Mouse (Mus musculus) embryonic facial prominence, embryonic 12.5 days (tissue): ENCODE results near the gene Il12rb1. TPM values are rescaled to one million over a fixed set of nuclear protein-coding genes. Genes with fewer than 3 reads are reported as not detected.
"Not testable (repeated sequence)": the region's sequence is repeated elsewhere in the genome, so short reads cannot be mapped to it uniquely, and the experiment has no call there.

Experiments
- ATAC-seq: fragments of 200-750 bp; cut with Nextera tagmentation; 2 replicates; pipeline ENCODE4 v1.8.0; 2017; ENCODE audit not compliant: insufficient number of reproducible peaks, insufficient read depth, low FRiP score, low TSS enrichment
- H3K27ac ChIP-seq: fragments of 300-500 bp; sonication (generic); 2 replicates; pipeline ENCODE4 v1.5.1; 2016; ENCODE audit warnings: mild to moderate bottlenecking
- H3K27me3 ChIP-seq: fragments of 300-500 bp; sonication (generic); 2 replicates; pipeline ENCODE4 v1.6.1; 2016; ENCODE audit warnings: mild to moderate bottlenecking, moderate library complexity
- H3K36me3 ChIP-seq: fragments of 300-500 bp; sonication (generic); 2 replicates; pipeline ENCODE4 v1.6.1; 2016; ENCODE audit warnings: mild to moderate bottlenecking
- H3K4me1 ChIP-seq: fragments of 300-500 bp; sonication (generic); 2 replicates; pipeline ENCODE4 v1.6.1; 2016
- H3K4me2 ChIP-seq: fragments of 300-500 bp; sonication (generic); replicated peaks from 2 replicates; pipeline ENCODE4 v1.6.1; 2016; ENCODE audit warnings: mild to moderate bottlenecking, moderate library complexity
- H3K4me3 ChIP-seq: fragments of 300-500 bp; sonication (generic); 2 replicates; pipeline ENCODE4 v1.5.1; 2016; ENCODE audit warnings: mild to moderate bottlenecking
- H3K9ac ChIP-seq: fragments of 300-500 bp; sonication (generic); 2 replicates; pipeline ENCODE4 v1.6.1; 2016; ENCODE audit warnings: mild to moderate bottlenecking, moderate library complexity
- H3K9me3 ChIP-seq: fragments of 300-500 bp; sonication (generic); 2 replicates; pipeline ENCODE4 v1.6.1; 2016; ENCODE audit warnings: mild to moderate bottlenecking, moderate library complexity
- WGBS: fragments of 180-500 bp; shearing (Covaris S2); methylation state at CpG from one replicate; pipeline ENCODE4 v1.1.7; 2016; 5-methylcytosine and 5-hydroxymethylcytosine counted together
- polyA plus RNA-seq: library from polyadenylated mRNA; unstranded; fragments of >200 nt; fragmentation: Nextera tagmentation; extraction: Ambion mirVana; gene quantifications from 2 replicates; pipeline ENCODE4 v1.2.1, GENCODE M21; 2016

The Il12rb1 gene
- polyA plus RNA-seq, 1 experiment from 2014 or later = not detected

- Histone ChIP-seq H3K4me1 (peaks cover 9% of the 10 kb centered on the region; the same call in 1 of the 2 replicates), H3K9ac (peak overlapping the region; percentile 15), H3K27me3 (peaks cover 57% of the 10 kb centered on the region), H3K36me3 (no peaks in the 10 kb centered on the region), H3K4me2 (peak overlapping the region; percentile 40), H3K4me3 (peak overlapping the region; percentile 18), H3K27ac (no peak overlapping the region), H3K9me3 (peaks cover 14% of the 10 kb centered on the region; the same call in 1 of the 2 replicates)
- ATAC-seq = no peak
- 7% methylated on average over 30 of the region's 30 CpGs for WGBS
These were observed 8.4 kb downstream of the Il12rb1 start for GRCm38 (mm10) chr8:70816679-70817078.

- Histone ChIP-seq H3K4me1 (peaks cover 9% of the 10 kb centered on the region; the same call in 1 of the 2 replicates), H3K27ac (no peak overlapping the region), H3K4me2 (peak overlapping the region; percentile 30), H3K4me3 (no peak overlapping the region), H3K9ac (no peak overlapping the region), H3K9me3 (peaks cover 14% of the 10 kb centered on the region; the same call in 1 of the 2 replicates), H3K36me3 (no peaks in the 10 kb centered on the region), H3K27me3 (peaks cover 46% of the 10 kb centered on the region)
- peak; percentile 63; the same call in 1 of the 2 replicates for ATAC-seq
- WGBS = 4% methylated on average over 31 of the region's 31 CpGs
These were observed 12.1 kb downstream of the Il12rb1 start for GRCm38 (mm10) chr8:70820101-70820935.

GRCm38 (mm10) chr8:70821399-70821962 is 13.2 kb downstream of the Il12rb1 start:
- H3K27ac ChIP-seq = no peak overlapping the region
- no peak overlapping the region for H3K9ac ChIP-seq
- no peak overlapping the region for H3K4me3 ChIP-seq
- peaks cover 14% of the 10 kb centered on the region; the same call in 1 of the 2 replicates for H3K9me3 ChIP-seq
- ATAC-seq = no peak
- H3K4me2 ChIP-seq = no peak overlapping the region
- H3K27me3 ChIP-seq = peaks cover 37% of the 10 kb centered on the region
- H3K36me3 ChIP-seq = no peaks in the 10 kb centered on the region
- 17% methylated on average over 30 of the region's 30 CpGs for WGBS
- peaks cover 9% of the 10 kb centered on the region; the same call in 1 of the 2 replicates for H3K4me1 ChIP-seq

GRCm38 (mm10) chr8:70821992-70822391 is 13.7 kb downstream of the Il12rb1 start:
- peaks cover 32% of the 10 kb centered on the region for H3K27me3 ChIP-seq
- no peak overlapping the region for H3K27ac ChIP-seq
- no peaks in the 10 kb centered on the region for H3K36me3 ChIP-seq
- peaks cover 17% of the 10 kb centered on the region for H3K9me3 ChIP-seq
- no peak overlapping the region for H3K9ac ChIP-seq
- no peak overlapping the region for H3K4me3 ChIP-seq
- peaks cover 3% of the 10 kb centered on the region; the same call in 1 of the 2 replicates for H3K4me1 ChIP-seq
- no peak for ATAC-seq
- H3K4me2 ChIP-seq = no peak overlapping the region
- WGBS = 44% methylated on average over 11 of the region's 11 CpGs

GRCm38 (mm10) chr8:70822594-70822993 is 14.3 kb downstream of the Il12rb1 start:
- H3K4me1 ChIP-seq, H3K9ac ChIP-seq, H3K27ac ChIP-seq, H3K36me3 ChIP-seq, H3K4me2 ChIP-seq, H3K4me3 ChIP-seq, ATAC-seq: not testable (repeated sequence)
- peaks cover 26% of the 10 kb centered on the region for H3K27me3 ChIP-seq
- 85% methylated on average over 3 of the region's 3 CpGs for WGBS
- peaks cover 18% of the 10 kb centered on the region for H3K9me3 ChIP-seq

GRCm38 (mm10) chr8:70823802-70824201 is 15.6 kb downstream of the Il12rb1 start:
- Histone ChIP-seq H3K4me1 (0 out of 2 replicates have a peak, but pooled peaks cover 2% of the 10 kb centered on the region), H3K4me3 (no peak overlapping the region), H3K4me2 (no peak overlapping the region), H3K27me3 (peaks cover 23% of the 10 kb centered on the region; the same call in 1 of the 2 replicates), H3K9ac (no peak overlapping the region), H3K27ac (no peak overlapping the region), H3K36me3 (no peaks in the 10 kb centered on the region), H3K9me3 (peaks cover 13% of the 10 kb centered on the region)
- 79% methylated on average over 7 of the region's 7 CpGs for WGBS
- no peak for ATAC-seq

GRCm38 (mm10) chr8:70825816-70826215 is 17.6 kb downstream of the Il12rb1 start:
- Histone ChIP-seq H3K27ac (no peak overlapping the region), H3K27me3 (peaks cover 3% of the 10 kb centered on the region; the same call in 1 of the 2 replicates), H3K36me3 (no peaks in the 10 kb centered on the region), H3K9ac (no peak overlapping the region), H3K4me3 (no peak overlapping the region), H3K9me3 (peaks cover 4% of the 10 kb centered on the region; the same call in 1 of the 2 replicates), H3K4me2 (no peak overlapping the region), H3K4me1 (no peaks in the 10 kb centered on the region)
- no peak for ATAC-seq
- WGBS = 77% methylated on average over 8 of the region's 8 CpGs

- WGBS = 94% methylated on average over 2 of the region's 2 CpGs
- no peaks in the 10 kb centered on the region for H3K36me3 ChIP-seq
- ATAC-seq = no peak
- H3K27ac ChIP-seq = no peak overlapping the region
- H3K4me2 ChIP-seq = no peak overlapping the region
- H3K4me1 ChIP-seq = no peaks in the 10 kb centered on the region
- no peak overlapping the region for H3K9ac ChIP-seq
- no peak overlapping the region for H3K4me3 ChIP-seq
- no peaks in the 10 kb centered on the region for H3K27me3 ChIP-seq
- peaks cover 4% of the 10 kb centered on the region; the same call in 1 of the 2 replicates for H3K9me3 ChIP-seq
These were observed 18.8 kb downstream of the Il12rb1 start for GRCm38 (mm10) chr8:70827010-70827409.

- no peaks in the 10 kb centered on the region for H3K36me3 ChIP-seq
- peaks cover 4% of the 10 kb centered on the region; the same call in 1 of the 2 replicates for H3K9me3 ChIP-seq
- H3K27ac ChIP-seq = no peak overlapping the region
- no peak for ATAC-seq
- no peak overlapping the region for H3K9ac ChIP-seq
- 0 out of 2 replicates have a peak, but pooled peaks cover 2% of the 10 kb centered on the region for H3K4me1 ChIP-seq
- WGBS = 88% methylated on average over 1 of the region's 1 CpGs
- no peaks in the 10 kb centered on the region for H3K27me3 ChIP-seq
- no peak overlapping the region for H3K4me3 ChIP-seq
- H3K4me2 ChIP-seq = no peak overlapping the region
These were observed 19.5 kb downstream of the Il12rb1 start for GRCm38 (mm10) chr8:70827796-70828195.

- Histone ChIP-seq H3K36me3 (no peaks in the 10 kb centered on the region), H3K9me3 (peaks cover 4% of the 10 kb centered on the region; the same call in 1 of the 2 replicates), H3K27me3 (no peaks in the 10 kb centered on the region; the same call in 1 of the 2 replicates), H3K9ac (no peak overlapping the region), H3K4me1 (peaks cover 2% of the 10 kb centered on the region; the same call in 1 of the 2 replicates), H3K4me3 (no peak overlapping the region), H3K27ac (no peak overlapping the region), H3K4me2 (no peak overlapping the region)
- ATAC-seq = no peak
- WGBS = 89% methylated on average over 8 of the region's 8 CpGs
These were observed 23.3 kb downstream of the Il12rb1 start for GRCm38 (mm10) chr8:70831517-70831916.

GRCm38 (mm10) chr8:70832371-70832770 is 24.1 kb downstream of the Il12rb1 start:
- ATAC-seq = no peak
- Histone ChIP-seq H3K4me2 (no peak overlapping the region), H3K9ac (no peak overlapping the region), H3K36me3 (no peaks in the 10 kb centered on the region), H3K9me3 (no peaks in the 10 kb centered on the region), H3K4me3 (no peak overlapping the region), H3K27me3 (no peaks in the 10 kb centered on the region; the same call in 1 of the 2 replicates), H3K4me1 (peaks cover 2% of the 10 kb centered on the region; the same call in 1 of the 2 replicates), H3K27ac (no peak overlapping the region)
- 59% methylated on average over 11 of the region's 11 CpGs for WGBS
